Mouse (Mus musculus): Measurements from ENCODE around the gene Stambpl1.

The Stambpl1 gene

DNA sequence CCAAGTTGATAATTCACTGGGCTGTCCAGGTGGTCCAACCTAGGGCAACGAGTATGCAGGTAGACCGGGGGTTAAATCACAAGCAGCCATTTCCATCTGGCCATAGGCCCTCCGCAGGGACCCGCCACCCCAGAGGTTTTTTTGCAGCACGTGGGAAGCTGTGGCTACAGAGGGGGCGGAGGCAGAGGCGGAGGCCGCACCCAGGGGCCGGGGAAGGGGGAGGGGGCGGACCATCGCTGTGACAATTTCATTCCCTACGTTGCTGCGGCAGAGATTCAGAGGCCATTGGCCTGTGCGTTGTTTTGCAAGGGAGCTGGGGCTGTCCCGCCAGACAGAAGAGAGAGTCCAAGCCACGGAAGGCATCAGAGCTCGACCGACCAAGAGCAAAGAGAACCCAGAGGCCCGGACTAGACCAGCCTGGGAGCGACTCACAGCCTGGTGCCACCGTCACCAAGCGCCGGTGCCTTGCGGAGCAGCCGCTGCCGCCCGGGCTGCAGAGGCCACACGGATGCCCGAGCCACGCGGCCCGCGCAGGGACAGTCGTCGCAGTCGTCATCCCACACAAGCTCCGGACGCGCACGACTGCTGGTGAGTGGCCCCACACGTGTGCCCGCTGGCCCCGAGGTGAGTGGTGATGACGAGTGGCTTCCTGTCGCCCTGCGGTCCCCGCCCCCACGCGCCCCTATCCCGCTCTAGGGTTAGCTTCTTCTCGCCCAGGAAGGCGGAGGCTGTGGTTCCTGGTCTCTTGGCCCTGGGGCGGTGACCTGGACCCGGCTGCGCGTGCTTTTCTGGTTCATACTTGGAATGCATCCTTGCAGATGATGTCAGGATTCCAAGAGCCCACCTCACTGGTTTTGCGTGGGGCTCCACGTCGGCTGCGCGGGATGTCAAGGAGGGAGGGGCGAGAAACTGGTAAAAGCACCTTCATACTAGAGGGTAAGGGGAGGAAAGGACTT lies at the start of gene Stambpl1:
TSS of gene Stambpl1 (plus strand) at position 222 of the 956 bp plus-strand sequence.
- peak; percentile 80 to 82 for DNase-seq (ENCODE audit: low spot score in 2 of 2)

DNA sequence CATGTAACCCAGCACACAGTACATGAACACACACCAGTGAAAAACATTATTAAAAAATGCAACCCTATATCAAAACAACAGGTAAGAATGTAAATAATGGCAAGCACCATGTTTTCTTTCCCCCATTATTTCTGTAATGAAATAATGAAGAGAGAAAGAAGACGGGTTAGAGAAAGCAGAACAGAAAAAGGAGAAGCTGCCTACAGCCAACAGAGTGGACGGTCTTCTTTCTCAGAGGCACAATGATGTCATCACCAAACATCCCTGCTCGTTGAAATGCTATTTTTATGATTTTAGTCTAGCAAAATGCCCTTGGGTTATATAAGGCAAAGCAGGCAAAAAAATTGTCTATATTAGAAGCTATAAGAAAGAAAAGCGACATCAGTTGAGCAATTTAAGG lies 43.6 kb upstream of the Stambpl1 start:
- DNase-seq (ENCODE audit: low spot score in 2 of 2), result no peak

DNA sequence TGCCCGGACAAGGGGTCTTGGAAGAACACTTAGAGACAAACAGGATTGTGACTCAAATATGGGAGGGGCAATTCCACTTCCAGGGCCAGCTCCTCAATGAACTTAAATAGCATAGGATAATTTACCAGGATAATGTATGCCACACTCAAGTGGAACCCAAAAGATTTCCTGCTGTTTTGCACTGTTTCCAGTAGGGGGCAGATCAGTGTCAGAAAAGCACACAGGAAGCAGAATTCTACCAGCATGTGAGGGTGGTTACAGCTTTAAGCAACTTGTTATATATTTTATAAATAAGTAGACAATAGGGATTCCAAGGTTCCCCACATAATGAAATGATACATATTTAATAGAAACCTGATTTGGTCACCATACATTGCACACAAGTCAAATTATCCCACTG lies 40.1 kb upstream of the Stambpl1 start:
- no peak for DNase-seq (ENCODE audit: low spot score in 2 of 2)

DNA sequence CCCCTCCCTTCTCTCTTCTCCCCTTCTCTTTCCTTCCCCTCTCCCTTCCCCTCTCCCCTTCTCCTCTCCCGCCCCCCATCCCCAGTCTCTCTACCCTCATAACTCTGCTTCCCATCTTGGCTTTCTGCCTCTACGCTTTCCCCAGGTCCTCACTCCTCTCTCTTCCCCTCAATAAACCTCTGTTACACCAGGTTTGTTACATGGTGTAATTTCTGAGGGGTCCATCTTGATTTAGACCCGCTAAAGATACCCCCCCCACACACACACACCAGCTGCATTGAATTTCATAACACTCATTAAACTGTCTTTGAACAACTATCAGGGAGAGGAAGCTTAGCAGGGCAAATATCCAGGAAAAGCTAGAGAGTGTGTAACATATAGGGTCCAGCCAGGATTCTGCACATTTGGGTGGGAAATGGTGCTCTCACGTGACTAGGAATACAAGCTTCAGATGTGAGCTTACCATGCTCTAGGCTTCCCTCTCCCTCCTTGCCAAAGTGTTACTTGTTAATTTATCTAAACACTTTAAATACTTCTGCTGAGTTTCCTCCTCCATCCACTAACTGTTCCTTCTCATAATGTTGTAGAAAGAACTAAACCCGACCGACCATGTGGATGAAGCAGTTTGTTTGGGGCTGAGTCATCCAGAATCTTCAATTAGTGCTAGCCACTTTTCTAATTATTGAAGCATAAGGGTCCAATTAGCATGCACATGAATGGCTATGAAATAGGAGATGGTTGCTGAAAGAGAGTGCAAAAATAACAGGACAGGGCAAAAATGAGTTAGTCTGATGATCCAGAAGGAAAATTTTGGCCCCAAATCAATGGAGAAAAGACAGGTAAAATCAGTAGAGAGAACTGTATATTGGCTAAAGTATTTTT lies 38.5 kb upstream of the Stambpl1 start:
- no peak for DNase-seq (ENCODE audit: low spot score in 2 of 2)

DNA sequence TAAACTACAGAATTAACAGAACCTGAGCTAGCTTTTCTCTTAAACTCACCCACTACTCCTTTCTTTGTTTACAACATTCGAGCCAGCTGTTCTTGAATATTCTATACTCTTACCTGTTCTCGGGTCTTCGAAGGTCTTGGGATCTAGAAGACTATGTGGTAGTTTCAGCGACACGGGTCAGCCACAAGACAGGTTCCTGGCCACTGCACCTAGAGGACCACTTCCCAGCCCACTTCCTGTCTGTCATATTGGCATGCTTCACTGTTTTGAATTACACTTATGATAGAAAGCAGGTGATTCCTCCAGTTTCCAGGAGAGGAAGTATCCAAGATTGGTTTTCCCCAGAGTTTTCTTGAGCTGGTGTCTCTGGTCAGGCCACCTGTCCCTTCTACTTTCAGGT lies 29.3 kb upstream of the Stambpl1 start:
- no peak for DNase-seq (ENCODE audit: low spot score in 2 of 2)

DNA sequence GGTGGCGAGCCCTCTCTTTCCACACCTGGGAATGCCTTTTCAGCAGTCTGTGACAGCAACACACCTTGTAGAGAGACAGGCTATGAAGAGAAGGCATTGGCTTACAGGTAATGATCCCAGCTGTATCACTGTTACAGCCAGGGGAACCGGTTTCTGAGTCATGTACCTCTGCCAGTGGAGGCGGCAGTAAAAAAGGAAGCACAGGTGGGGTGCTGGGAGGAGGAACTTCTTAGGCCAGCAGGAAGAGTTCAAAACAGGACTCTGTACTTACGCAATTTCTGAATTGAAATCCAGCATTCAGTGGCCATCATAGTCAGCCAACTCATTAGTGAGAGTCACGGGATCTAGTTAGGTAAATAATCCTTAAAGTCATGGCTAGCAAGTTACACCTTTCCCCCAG lies 26.1 kb upstream of the Stambpl1 start, which contains the start of gene Ankrd22:
TSS of gene Ankrd22 (minus strand) at position 163 of the 400 bp plus-strand sequence.
- DNase-seq (ENCODE audit: low spot score in 2 of 2), result no peak

DNA sequence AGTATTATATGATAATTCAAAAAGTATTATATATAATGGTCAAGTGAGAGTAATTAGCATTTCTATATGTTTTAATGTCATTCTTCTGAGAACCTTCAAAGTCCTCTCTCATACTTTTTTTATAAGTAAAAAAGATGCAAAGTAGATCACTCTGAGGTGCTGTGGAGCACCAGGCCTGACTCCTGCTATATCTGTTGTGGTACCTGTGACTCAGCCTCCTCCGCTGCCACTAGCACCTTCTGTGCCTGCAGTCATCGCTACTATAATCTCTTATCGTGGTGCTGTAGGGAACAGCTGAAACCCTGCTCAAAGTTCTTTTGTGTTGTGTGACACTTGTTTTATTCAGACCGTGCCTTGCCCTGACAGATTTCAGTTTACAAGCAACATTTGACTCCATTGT lies 25.6 kb upstream of the Stambpl1 start:
- DNase-seq (ENCODE audit: low spot score in 2 of 2), result no peak

DNA sequence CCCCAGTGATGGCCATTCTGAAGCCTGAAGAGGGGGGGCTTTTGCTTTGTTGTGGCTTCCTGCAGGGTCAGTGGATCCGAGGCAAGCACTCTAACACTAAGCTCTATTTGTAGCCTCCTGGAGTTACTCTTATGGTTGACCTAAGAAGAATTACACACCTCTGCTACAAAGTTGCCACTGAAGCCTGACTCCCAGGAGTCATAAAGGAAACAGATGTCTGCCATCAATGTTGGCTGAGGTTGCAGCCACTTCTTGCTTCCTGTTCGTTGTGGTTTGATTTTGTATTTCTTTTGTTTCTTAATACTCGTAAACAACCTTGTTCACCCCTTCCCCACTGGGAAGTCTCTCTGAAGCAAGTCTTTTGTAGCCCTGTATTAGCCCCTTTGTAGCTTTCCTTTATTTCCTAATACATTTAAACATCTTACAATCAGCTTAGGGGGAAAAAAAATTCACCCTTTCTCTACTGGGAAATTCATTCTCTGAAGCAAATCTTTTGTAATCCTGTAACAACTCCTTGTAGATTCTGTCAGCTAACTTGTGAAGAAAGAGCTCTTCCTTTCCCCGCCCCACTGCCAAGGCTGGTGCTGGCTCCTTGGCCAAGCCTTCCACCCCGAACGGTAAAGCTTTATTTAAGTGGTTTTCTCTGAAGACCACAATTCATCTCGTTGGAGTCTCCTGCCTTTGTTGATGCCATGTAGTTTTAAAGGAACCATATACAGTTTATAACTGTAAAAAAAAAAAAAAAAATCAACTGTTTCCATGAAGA lies 23.9 kb upstream of the Stambpl1 start:
- no peak for DNase-seq (ENCODE audit: low spot score in 2 of 2)

DNA sequence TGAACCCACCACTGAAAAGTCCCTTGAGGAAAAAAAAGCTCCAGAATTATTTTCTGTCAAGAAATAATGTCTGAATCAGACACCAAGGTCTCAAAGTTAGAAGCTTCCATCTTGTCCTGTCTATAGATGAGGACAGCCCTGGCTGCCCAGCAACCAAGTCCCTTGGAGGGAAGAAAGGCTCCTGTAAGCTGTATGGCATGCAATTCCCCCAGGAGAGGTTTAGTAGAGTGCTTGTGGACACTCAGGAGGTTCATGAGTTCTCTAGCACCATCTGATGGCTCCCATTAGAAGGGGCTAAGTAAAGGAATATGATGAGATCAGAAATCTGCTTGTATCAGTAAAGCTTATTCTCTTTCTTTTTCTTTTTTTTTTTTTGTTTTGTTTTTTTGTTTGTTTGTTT lies 22.9 kb upstream of the Stambpl1 start:
- no peak for DNase-seq (ENCODE audit: low spot score in 2 of 2)

DNA sequence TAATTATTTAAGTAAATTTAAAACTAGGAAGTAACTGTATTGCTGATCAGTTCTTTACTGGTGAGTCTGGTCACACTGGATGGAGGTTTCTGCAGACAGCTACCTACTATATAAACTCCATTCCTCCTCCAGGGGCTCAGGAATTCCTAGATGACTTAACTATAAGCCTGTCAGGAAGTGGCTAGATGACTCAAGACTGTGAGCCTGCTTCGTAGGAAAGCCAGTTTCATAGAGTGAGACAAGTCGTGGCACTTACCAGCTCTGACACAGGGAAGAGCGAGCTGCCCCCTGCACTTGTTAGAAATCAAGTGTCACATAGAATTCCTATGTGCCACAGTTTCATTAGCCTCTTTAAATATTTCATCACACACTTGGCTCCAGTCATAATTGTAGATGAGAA lies 20.9 kb upstream of the Stambpl1 start:
- DNase-seq (ENCODE audit: low spot score in 2 of 2), result no peak

DNA sequence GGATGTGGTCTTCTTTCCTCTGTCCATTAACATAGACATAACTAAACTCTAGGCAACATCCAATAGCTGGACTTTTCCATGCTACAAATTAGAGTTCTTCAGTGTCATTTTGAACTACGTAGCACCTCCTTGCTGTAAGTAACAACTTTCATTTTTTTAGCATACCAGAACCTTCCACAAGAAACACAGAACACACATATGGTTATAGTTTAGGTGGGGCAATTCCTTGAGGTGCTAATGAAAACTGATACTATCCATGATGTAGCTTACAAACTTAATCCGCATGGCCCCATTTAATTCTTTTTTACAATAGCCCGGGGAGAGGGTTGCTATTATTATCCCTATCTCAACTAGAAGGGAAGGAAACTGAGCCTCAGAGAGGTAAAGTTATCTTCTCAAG lies 18.0 kb upstream of the Stambpl1 start:
- DNase-seq (ENCODE audit: low spot score in 2 of 2), result no peak

DNA sequence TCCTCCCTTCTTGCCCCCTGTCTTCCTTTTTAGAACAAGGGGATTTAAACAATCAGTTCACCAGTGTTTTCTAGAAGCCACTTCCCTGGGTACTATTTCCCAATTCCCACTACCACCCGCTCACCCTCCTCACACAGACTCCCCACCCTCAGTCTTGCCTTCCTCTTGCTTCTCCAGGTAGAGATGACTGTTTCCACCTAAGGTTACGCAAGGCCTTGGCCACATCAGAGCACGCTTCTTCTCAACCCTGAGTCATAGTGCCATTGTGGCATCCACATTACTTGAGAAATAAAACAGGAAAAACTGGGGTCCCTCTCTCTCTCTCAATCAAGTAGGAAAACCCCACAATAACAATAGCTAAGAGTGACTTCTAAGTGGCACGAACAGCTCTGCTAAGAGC lies 12.9 kb upstream of the Stambpl1 start:
- DNase-seq (ENCODE audit: low spot score in 2 of 2), result no peak

DNA sequence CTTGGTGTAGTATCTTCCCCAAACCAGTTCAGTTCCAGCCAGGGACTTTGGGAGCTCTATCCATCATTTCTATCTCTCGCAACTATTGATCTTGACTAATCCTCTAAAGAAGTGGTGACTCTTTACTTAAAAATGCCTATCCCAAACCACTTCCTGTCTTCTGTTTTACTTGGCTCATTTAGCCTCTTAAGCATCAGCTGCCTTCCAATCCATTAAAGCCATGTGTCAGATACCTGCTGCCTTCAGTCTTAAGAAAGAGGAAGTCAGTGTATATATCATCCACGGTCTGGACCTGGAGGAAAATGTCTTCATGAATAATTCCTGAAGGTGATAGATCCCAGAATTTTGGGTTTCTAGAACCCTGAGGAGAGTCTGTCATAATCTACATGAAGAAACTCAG lies 11.7 kb upstream of the Stambpl1 start:
- no peak for DNase-seq (ENCODE audit: low spot score in 2 of 2)

DNA sequence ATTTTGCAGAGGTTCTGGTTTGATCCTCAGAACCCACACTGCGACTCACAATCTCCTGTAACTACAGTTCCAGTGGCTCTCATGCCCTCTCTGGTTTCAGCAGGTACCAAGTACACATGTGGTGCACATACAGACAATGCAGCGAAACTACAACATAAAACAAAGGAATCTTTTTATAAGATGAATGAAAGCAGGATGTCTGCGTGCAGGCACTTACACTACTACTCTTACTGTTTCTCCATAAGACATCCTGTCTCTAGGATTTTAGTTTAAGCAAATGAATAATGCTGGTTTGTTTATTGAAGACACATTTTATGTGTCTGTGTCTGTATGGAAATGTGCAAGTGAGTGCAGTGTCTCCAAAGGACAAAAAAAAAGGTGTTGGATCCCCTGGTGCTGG lies 10.8 kb upstream of the Stambpl1 start:
- DNase-seq (ENCODE audit: low spot score in 2 of 2), result no peak

DNA sequence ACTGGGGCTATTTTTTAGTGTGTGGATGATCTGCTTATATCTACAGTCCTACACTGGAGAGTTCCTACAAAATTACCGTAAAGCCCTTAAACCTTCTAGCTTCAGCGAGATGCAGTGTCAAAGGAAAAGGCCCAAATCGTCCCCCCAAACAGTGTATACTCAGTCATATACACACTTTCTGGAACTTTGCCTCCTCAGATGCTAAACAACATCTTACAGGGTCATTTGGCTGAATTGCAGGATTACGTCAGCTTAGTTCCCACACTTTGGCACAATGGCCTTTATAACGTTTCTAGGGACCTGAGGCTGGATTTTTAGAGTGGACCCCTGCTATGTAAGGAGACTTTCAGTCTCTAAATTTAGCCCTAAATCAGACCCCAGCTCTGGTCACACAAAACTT lies 9.5 kb upstream of the Stambpl1 start:
- no peak for DNase-seq (ENCODE audit: low spot score in 2 of 2)

DNA sequence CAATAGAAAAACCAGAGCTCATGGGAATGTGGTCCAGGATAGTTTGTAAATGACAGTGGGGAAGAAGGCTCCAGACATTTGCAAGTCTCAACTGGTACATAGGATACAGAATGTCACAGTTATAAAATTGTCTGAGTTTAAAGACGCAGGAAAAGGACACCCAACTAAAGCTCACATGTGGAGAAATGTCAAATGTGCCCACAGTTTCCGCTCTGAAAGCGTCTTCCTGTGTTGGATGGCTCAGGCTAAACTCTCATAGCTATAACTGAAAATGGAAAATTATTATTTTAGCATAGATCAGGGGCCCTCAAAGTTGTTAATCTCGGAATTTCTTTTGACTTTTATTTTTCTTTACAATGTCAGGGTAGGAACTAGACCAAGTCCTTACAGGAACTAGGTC lies 5.2 kb upstream of the Stambpl1 start:
- no peak for DNase-seq (ENCODE audit: low spot score in 2 of 2)

DNA sequence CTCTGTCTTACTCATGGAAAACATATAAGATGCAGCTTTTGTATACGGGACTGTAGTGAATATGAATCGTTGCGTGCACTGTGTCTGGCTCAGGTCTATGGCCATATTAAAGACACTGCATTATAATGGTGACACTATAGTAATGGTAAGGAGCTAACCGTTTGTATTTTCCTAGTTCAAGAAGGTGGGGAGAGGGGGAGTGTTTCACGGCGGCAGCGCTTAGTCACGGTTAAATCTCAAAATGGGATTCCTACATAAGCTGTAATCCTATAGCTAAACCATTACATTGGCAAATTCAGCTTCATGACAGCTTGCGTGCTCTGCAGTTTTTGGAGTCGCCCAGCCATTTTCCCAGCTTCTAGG lies 403 bp upstream of the Stambpl1 start:
- no peak for DNase-seq (ENCODE audit: low spot score in 2 of 2)

DNA sequence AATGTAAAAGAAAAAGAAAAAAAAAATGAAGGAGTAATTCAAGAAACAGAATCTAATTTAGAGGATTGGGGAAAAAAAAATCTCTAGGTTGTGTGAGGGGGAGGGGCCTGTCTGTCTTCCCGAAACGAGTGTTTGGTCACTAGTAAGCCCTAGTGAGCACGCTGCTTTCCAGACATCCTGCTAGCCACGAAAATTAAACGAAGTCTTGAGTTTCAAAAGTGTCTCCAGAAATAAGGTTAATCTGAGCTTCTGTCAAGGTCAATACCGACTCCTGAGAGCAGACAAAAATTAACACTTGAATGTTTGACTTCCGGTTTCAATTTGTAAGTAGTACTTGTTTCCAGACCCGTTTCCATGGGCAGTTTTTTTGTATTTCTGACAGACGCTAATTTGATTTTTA lies 1.1 kb downstream of the Stambpl1 start:
- peak; percentile 38 to 47 for DNase-seq (ENCODE audit: low spot score in 2 of 2)

DNA sequence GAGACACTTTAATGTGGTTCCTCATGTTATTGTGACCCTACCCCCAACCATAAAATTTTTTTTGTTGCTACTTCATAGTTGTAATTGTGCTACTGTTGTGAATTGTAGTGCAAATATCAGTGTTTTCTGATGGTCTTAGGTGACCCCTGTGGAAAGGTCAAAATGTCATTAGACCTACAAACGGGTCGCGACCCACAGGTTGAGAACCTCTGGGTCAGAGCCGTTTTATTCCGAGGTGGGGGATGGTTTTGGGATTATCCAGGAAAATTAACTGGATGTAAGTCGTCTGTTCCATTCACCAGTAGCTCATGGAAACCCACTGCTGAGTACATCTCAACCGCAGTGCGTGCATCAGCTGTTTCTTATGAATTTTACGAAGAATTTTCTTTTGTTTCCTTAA lies 1.7 kb downstream of the Stambpl1 start:
- DNase-seq (ENCODE audit: low spot score in 2 of 2), result no peak

DNA sequence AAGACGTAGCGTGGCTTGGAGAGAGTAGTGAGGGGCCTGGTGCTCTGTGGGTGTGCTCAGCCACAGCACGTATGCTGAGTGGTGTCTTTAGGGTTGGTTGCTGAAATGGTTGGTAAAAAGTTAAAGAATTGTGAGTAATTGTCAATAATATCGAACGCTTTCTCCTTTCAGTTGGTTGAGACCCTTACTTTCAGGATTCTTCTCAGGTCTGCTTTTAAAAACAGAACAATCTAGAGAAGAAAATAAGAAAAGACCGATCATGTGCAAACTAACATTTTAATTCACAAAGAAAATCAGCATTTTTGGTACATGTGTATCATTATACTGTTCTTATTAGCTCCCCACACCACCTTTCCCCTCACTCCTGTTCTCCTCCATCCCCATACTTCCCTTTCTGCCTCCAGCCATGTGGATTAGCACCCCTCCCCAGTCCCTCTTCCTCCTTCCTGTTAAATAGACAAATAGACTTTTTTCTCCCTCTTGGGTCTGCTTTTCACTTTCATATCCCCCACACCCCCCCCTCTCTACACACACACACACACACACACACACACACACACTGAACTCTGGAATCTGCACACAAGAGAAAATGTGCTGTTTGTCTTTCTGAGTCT lies 2.2 kb downstream of the Stambpl1 start:
- no peak for DNase-seq (ENCODE audit: low spot score in 2 of 2)

DNA sequence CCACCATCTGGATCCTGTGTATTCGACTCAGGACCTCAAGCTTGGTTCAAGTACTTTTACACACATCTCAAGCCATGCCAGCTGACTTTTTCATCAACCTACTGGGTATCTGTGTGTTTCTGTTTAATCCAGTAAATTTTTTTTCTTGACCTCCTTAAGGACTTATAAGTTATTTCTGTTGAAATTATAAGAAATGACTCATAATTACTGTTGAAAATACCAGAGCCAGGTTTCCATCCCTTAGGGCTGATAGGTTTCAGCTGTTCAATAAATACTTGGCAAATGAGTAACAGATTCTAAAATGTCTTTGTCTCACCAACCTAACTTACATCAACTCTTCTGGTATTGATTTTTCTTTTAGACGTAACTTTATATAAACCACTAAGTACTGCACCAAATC lies 3.0 kb downstream of the Stambpl1 start:
- DNase-seq (ENCODE audit: low spot score in 2 of 2), result no peak

DNA sequence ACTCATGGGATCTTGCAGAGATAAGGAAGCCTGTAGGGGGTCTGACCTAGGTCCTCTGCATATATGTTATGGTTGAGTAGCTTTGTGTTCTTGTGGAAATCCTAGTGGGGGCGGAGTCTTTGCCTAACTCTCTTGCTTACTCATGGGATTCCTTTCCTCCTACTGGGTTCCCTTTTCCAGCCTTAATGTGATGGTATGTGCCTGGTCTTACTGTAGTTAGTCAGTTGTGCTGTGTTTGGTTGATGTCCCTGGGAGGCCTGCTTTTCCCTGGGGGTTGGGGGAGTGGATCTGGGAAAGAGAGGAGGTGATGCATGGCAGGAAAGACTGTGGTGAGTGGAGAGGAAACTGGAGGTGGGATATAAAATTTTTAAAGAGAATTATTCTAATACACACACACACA lies 6.0 kb downstream of the Stambpl1 start:
- DNase-seq (ENCODE audit: low spot score in 2 of 2), result no peak

Data from right cerebral cortex, postnatal 10 days (tissue).